Mouse (Mus musculus): Measurements from ENCODE around the gene Atp6v1b1.
A peak's percentile ranks its signal among the peaks of the same experiment; 100 is the strongest.

Gene Atp6v1b1

GRCm38 (mm10) chr6:83742761-83743160 lies at the start of gene Atp6v1b1:
Gene Atp6v1b1, plus strand, starts transcription at chr6:83742990.
- no peak for DNase-seq (ENCODE audit: low spot score in 2 of 2)

GRCm38 (mm10) chr6:83693835-83694234 lies 49.0 kb upstream of the Atp6v1b1 start:
- DNase-seq (ENCODE audit: low spot score in 2 of 2), result peak in 1 of 2 experiments; percentile 27

DNA sequence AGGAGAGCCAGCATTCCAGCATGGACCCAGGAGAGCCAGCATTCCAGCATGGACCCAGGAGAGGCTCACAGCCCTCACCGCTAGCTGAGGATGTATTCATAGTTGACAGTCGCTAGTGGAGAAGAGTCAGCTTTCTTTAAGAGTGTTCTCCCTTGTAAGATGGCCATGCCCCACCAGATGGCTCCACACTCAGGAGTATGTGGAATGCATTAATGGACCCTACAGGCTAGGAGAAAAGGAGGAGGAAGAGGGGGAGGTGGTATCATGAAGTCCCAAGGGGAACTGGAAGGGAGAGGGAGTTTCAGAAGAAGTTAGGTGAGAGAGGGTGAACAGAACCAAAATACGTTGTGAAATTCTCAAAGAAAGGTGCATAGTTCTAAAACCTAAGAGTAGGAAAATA lies 47.1 kb upstream of the Atp6v1b1 start:
- DNase-seq (ENCODE audit: low spot score in 2 of 2), result no peak

DNA sequence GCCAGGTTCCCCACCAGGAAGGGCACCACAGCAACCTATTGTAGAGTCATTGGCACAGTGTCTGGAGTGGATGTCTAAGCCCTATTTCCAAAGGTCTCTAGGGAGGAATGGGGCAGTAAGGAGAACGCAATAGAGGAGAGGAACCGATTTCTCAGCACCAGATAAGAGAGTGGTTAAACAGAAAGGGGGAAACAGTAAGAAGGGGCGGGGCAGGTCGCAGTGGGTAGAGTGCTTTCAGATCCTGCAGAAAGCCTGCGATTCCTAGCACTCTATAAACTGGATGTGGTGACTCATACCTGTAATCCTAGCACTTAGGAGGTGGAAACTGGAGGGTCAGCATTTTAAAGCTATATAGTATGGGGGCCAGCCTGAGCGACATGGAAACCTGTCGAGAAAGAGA lies 46.1 kb upstream of the Atp6v1b1 start:
- no peak for DNase-seq (ENCODE audit: low spot score in 2 of 2)

GRCm38 (mm10) chr6:83697932-83698331 lies 44.9 kb upstream of the Atp6v1b1 start:
- no peak for DNase-seq (ENCODE audit: low spot score in 2 of 2)

GRCm38 (mm10) chr6:83699971-83700370 lies 42.8 kb upstream of the Atp6v1b1 start:
- DNase-seq (ENCODE audit: low spot score in 2 of 2), result no peak

DNA sequence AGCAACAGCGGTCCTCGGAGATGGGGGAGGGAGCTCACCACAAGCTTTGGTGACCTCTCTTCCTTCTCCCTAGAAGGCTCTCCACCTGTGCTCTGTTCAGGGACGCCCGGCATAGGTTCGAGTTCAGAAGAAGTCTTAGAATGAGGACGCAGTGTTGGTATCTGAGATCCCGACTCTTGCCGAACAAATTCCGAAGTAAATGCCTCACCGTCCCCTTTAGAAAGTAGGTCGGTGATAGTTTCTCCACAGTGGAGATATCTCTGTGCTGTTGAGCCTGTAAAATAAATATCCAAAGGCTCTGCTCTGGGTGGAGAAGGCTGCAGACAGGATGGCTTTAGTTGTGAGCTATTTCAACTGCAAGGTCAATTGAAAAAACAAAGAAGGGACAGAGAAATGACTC lies 41.8 kb upstream of the Atp6v1b1 start:
- no peak for DNase-seq (ENCODE audit: low spot score in 2 of 2)

- no peak for DNase-seq (ENCODE audit: low spot score in 2 of 2)
Measured at GRCm38 (mm10) chr6:83702146-83702999, 40.4 kb upstream of the Atp6v1b1 start.

GRCm38 (mm10) chr6:83703000-83703721 lies 39.6 kb upstream of the Atp6v1b1 start:
- no peak for DNase-seq (ENCODE audit: low spot score in 2 of 2)

DNA sequence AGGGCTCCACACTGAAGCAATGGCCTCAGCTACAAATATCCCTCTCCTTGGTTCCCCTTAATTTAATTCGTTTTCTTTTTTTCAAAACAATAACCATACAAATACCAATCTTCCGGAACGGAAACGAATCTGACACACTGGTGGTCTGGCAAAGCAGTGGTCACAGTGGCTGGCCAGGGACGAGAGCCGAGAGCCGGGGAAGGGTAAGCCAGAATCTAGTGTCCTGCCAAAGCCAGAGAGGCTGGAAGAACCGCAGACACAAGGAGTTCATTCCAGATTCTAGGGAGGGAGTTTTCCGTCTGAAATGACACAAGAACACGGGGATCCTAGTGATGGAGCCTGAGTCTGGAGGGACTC lies 39.1 kb upstream of the Atp6v1b1 start:
- DNase-seq (ENCODE audit: low spot score in 2 of 2), result no peak

- no peak for DNase-seq (ENCODE audit: low spot score in 2 of 2)
Measured at GRCm38 (mm10) chr6:83704294-83704693, 38.5 kb upstream of the Atp6v1b1 start.

DNA sequence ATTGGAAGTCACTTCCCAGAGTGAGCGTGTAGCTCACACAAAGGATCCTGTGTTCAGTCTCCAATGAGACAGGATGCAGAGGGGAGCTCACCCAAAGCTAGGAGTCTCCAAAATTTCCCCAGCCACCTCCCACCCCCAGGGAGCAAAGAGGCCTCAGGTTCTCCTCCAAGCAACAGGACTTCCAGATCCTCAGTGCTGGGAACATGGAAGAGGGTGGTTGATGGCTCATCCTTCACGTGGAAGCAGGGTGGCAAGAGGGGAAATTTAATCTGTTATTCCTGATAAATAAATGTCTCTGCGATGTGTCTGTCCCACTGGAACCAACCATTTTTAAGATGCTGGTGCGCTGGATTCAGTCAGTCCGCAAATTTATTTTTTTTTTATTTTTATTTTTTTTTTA lies 38.1 kb upstream of the Atp6v1b1 start:
- no peak for DNase-seq (ENCODE audit: low spot score in 2 of 2)

GRCm38 (mm10) chr6:83707738-83708510 lies 34.9 kb upstream of the Atp6v1b1 start:
- DNase-seq (ENCODE audit: low spot score in 2 of 2), result no peak

DNA sequence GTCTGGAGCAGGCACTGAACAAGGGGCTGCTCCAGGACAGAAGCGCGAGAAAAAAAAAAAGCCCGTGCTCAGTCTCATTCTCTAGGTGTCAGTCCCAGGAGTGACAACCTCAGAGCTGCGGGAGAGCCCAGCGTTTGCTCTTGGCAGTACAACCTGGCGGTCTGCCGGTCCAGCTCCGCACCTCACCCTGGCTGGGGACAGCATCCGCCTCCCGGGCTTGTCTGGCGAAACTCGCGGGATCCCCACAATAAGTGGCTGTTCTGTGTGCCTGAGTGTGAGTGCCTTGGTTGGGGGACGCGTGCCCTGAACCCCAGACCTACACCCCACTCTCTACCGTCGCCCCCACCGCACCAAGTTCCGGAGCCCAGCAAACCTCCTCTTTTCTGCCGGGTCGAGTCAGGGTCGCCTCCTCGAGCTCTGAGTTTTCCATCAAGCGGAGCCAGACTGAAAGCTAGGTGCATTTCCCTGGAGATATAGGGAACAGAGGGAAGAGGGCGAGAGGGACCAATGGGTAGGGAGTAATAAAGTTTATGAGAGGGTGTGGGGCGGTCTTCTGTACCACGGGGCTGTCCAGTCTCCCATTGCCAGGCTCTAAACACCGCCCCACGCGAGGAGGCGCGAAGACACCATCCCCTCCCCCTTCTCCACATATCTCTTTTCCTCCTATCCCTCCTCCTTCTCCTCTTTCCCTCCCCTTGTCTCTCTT lies 32.3 kb upstream of the Atp6v1b1 start:
- no peak for DNase-seq (ENCODE audit: low spot score in 2 of 2)

- DNase-seq (ENCODE audit: low spot score in 2 of 2), result peak; percentile 37 to 42
Measured at GRCm38 (mm10) chr6:83711067-83711675, 31.6 kb upstream of the Atp6v1b1 start, which contains the start of gene Vax2. Gene Vax2, plus strand, starts transcription at chr6:83711264.

DNA sequence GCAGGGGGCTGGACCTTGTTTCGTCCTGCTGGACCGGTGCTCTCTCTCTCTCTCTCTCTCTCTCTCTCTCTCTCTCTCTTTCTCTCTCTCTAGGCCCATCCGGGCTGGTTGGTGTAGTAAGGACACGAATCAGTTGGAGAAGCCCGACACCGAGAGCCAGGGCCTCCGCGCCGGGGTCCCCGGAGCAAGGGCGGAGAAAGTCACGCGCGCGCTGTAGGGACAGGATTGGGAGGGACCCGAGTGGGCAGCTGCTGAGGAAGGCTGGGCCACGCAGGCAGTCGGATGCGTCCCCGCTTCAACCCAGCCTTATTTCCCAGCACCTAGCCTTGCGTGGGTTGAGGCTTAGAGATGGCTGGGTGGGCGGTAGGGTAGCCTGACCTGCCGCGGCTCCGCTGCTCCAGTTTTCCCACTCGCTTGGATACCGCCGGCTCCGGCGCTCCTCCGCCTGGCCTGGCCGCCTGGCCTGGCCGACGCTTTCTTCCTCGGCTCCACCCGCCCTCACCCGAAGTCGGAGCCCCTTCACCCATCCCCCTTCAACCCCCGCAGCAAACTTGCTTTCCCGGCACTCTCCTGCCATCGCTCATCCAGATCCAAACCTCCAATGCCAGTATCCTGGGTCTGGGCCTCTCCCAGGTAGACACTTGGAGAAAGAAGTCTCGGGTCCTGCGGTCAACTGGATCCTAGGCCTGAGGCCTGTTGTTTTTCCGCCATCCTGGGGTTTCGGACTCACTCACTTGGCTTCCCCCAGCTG lies 30.9 kb upstream of the Atp6v1b1 start:
- DNase-seq (ENCODE audit: low spot score in 2 of 2), result no peak

- DNase-seq (ENCODE audit: low spot score in 2 of 2), result no peak
Measured at GRCm38 (mm10) chr6:83713271-83714136, 29.3 kb upstream of the Atp6v1b1 start.

DNA sequence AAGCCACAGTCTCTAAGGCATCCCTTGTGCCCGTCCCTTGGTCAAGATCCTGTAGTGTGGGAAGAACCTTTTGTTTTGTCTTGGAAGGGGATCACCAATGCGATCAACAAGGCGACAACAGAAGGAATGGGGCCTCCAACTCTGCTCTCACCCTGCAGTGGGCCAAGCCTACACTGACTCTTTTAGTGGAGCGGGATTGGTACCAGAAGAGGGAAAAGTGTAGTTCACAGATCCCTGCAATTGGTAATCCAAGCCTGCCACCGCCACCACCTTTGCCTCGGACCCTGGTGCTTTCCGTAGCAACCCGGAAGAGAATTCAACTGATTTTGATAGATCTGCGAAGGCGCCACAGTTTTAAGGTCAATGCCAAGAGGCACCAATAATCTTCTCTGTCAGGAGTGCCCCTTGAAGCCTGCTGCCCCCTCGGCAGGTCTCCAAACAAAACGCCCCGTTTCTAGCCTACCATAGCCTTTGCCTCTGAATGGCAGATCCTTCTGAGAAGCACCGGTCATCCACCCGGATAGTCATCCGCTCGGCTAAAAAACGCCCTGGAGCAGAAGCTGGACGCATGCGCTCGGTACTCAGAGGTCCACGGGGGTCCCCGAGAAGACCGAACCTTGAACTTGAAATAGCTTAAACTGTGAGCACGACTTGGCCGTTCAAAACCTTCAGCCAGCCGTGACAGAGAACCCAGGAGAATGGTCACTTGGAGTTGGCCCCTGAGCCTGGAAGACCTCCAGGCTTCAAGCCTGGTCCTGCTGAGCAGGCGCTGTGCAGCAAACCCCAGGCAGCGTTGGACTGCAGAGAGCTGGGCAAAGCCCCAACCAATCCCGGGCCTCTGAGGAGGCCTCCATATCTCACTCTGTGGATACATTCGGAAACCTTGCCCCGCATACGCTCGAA lies 28.3 kb upstream of the Atp6v1b1 start:
- no peak for DNase-seq (ENCODE audit: low spot score in 2 of 2)
